Mouse (Mus musculus) midbrain, embryonic 16.5 days (tissue): ENCODE results near the gene Crnkl1. TPM values are rescaled to one million over a fixed set of nuclear protein-coding genes. Genes with fewer than 3 reads are reported as not detected.

Source experiments
- ATAC-seq: fragments of 200-750 bp; cut with Nextera tagmentation; 2 replicates; pipeline ENCODE4 v1.8.0; 2017; ENCODE audit warnings: moderate TSS enrichment
- H3K27ac ChIP-seq: fragments of 300-500 bp; sonication (generic); 2 replicates; pipeline ENCODE4 v1.5.1; 2014; ENCODE audit warnings: mild to moderate bottlenecking, low read length, mixed read lengths
- H3K27me3 ChIP-seq: fragments of 300-500 bp; sonication (generic); 2 replicates; pipeline ENCODE4 v1.6.1; 2014; ENCODE audit warnings: low read depth, low read length, mixed read lengths; ENCODE audit not compliant: control insufficient read depth, insufficient read depth
- H3K36me3 ChIP-seq: fragments of 300-500 bp; sonication (generic); 2 replicates; pipeline ENCODE4 v1.6.1; 2014; ENCODE audit warnings: mild to moderate bottlenecking, low read length, moderate library complexity, mixed read lengths; ENCODE audit not compliant: control insufficient read depth, insufficient read depth
- H3K4me1 ChIP-seq: fragments of 300-500 bp; sonication (generic); 2 replicates; pipeline ENCODE4 v1.6.1; 2014; ENCODE audit warnings: mild to moderate bottlenecking, low read length, mixed read lengths; ENCODE audit not compliant: control insufficient read depth, insufficient read depth
- H3K4me2 ChIP-seq: fragments of 300-500 bp; sonication (generic); 2 replicates; pipeline ENCODE4 v1.6.1; 2014; ENCODE audit warnings: mild to moderate bottlenecking, low read length, mixed read lengths
- H3K4me3 ChIP-seq: fragments of 300-500 bp; sonication (generic); 2 replicates; pipeline ENCODE4 v1.5.1; 2014; ENCODE audit warnings: low read depth, mild to moderate bottlenecking, low read length, moderate library complexity, mixed read lengths
- H3K9ac ChIP-seq: fragments of 300-500 bp; sonication (generic); 2 replicates; pipeline ENCODE4 v1.6.1; 2014; ENCODE audit warnings: low read depth, low read length, mixed read lengths
- H3K9me3 ChIP-seq: fragments of 300-500 bp; sonication (generic); replicated peaks from 2 replicates; pipeline ENCODE4 v1.6.1; 2014; ENCODE audit warnings: mild to moderate bottlenecking, low read length, mixed read lengths; ENCODE audit not compliant: control insufficient read depth, poor library complexity, severe bottlenecking
- WGBS: fragments of 180-500 bp; shearing (Covaris S2); extraction: QIAGEN DNeasy Blood & Tissue Kit; methylation state at CpG from one replicate; pipeline ENCODE4 v1.1.7; 2014; 5-methylcytosine and 5-hydroxymethylcytosine counted together
- polyA plus RNA-seq: library from polyadenylated mRNA; unstranded; fragments of >200 nt; fragmentation: Nextera tagmentation; extraction: Ambion mirVana; gene quantifications from 2 replicates; pipeline ENCODE4 v1.2.1, GENCODE M21; 2015

Gene Crnkl1
- 19.1 and 24.6 TPM in 2 replicates for polyA plus RNA-seq

GRCm38 (mm10) chr2:145934339-145935231, at the start of gene Crnkl1, which contains the start of gene Cfap61:
TSS of gene Crnkl1 (minus strand) at chr2:145935014.
TSS of gene Cfap61 (plus strand) at chr2:145934784.
- H3K27ac ChIP-seq = no peak within 1 kb of the TSS
- peak within 1 kb of the TSS; percentile 62 for H3K4me3 ChIP-seq
- WGBS = under 1% methylated on average over 61 of the region's 61 CpGs
- no peaks in the 10 kb centered on the region for H3K9me3 ChIP-seq
- H3K36me3 ChIP-seq = peaks cover 20% of the 10 kb centered on the region
- peaks cover 9% of the 10 kb centered on the region for H3K4me1 ChIP-seq
- H3K27me3 ChIP-seq = no peaks in the 10 kb centered on the region
- peak; percentile 98 for ATAC-seq
- H3K9ac ChIP-seq = peak within 1 kb of the TSS; percentile 72
- H3K4me2 ChIP-seq = peak within 1 kb of the TSS; percentile 97

GRCm38 (mm10) chr2:145982317-145983045, 47.7 kb upstream of the Crnkl1 start:
- Histone ChIP-seq H3K4me3 (no peak overlapping the region), H3K36me3 (no peaks in the 10 kb centered on the region), H3K9ac (no peak overlapping the region), H3K27me3 (no peaks in the 10 kb centered on the region), H3K4me1 (peaks cover 17% of the 10 kb centered on the region), H3K9me3 (no peaks in the 10 kb centered on the region), H3K4me2 (no peak overlapping the region), H3K27ac (no peak overlapping the region; the same call in 1 of the 2 replicates)
- 40% methylated on average over 9 of the region's 9 CpGs for WGBS
- peak; percentile 66; the same call in 1 of the 2 replicates for ATAC-seq

DNA sequence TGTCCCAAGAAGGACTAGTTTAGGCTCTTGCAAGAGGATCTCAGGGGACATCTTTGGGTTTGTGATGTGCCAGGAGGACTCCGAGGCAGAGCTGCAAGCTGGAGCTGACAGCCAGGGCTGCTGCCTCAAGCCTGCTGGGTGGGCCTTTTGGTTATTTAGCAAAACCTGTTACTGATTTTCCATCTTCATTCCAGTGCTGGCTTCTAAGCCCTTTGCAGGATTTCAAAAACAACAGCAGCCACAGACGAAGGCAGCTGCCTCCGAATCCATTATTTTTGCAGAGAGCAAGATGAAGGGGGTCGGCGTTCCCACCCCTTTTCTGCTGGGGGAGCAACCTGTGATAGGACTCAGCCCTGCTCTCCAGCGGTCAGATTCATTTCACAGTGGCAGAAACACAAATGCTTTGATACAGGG, 46.9 kb upstream of the Crnkl1 start:
- Histone ChIP-seq H3K9me3 (no peaks in the 10 kb centered on the region), H3K27ac (peak overlapping the region; percentile 44), H3K4me2 (no peak overlapping the region), H3K4me3 (no peak overlapping the region), H3K27me3 (no peaks in the 10 kb centered on the region), H3K9ac (no peak overlapping the region), H3K4me1 (peaks cover 17% of the 10 kb centered on the region), H3K36me3 (no peaks in the 10 kb centered on the region)
- peak; percentile 76 for ATAC-seq
- WGBS = 7% methylated on average over 6 of the region's 6 CpGs

GRCm38 (mm10) chr2:145980881-145981280, 46.1 kb upstream of the Crnkl1 start:
- H3K4me1 ChIP-seq = peaks cover 17% of the 10 kb centered on the region
- no peaks in the 10 kb centered on the region for H3K36me3 ChIP-seq
- H3K27me3 ChIP-seq = no peaks in the 10 kb centered on the region
- no peak overlapping the region for H3K27ac ChIP-seq
- no peak overlapping the region for H3K9ac ChIP-seq
- no peaks in the 10 kb centered on the region for H3K9me3 ChIP-seq
- ATAC-seq = peak; percentile 37; the same call in 1 of the 2 replicates
- H3K4me3 ChIP-seq = no peak overlapping the region
- no peak overlapping the region for H3K4me2 ChIP-seq
- 75% methylated on average over 9 of the region's 9 CpGs for WGBS

DNA sequence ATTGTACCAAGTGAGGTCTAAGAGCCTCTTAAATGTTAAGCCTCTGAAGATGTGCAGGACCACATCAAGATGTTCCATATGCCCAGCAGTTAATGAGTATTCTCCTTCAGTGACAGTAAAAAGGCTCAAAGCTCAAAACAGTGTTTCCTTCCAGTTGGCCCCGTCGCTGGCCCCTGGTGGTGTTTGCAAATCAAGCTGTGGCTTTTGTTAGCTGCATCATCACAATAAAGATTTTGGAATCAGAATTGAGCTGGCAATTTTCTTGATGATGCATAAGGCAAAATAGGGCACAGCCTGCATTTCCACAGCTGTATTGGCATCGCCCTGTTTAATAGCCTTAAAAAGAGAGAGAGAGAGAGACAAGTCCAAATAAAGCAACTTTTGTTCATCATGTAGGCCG, 44.8 kb upstream of the Crnkl1 start:
- H3K27ac ChIP-seq = no peak overlapping the region
- peaks cover 17% of the 10 kb centered on the region for H3K4me1 ChIP-seq
- H3K27me3 ChIP-seq = no peaks in the 10 kb centered on the region
- no peak overlapping the region for H3K9ac ChIP-seq
- H3K36me3 ChIP-seq = no peaks in the 10 kb centered on the region
- H3K9me3 ChIP-seq = no peaks in the 10 kb centered on the region
- H3K4me2 ChIP-seq = no peak overlapping the region
- WGBS = 22% methylated on average over 4 of the region's 4 CpGs
- no peak overlapping the region for H3K4me3 ChIP-seq
- ATAC-seq = no peak

DNA sequence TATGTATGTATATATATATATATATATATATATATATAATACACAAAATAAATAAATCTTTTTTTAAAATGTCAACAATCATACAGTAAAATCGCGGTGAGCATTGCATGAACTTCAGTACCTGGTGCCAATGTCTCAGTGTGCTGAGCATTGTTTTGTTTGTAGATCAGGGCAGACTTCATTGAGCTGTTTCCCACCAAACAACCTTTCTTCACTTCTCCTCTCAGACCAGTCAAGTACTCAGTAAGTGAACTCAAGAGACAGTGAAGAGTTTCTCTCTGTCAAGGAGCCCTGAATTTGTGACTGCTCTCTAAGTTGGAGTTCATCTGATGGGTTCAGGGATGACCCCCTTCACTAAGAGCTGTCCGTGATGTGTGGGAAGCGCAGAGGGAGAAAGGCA, 37.8 kb upstream of the Crnkl1 start:
- 86% methylated on average over 4 of the region's 4 CpGs for WGBS
- Histone ChIP-seq H3K4me3 (no peak overlapping the region), H3K9ac (no peak overlapping the region), H3K4me2 (no peak overlapping the region), H3K27ac (no peak overlapping the region), H3K4me1 (no peaks in the 10 kb centered on the region), H3K36me3 (no peaks in the 10 kb centered on the region), H3K27me3 (no peaks in the 10 kb centered on the region), H3K9me3 (no peaks in the 10 kb centered on the region)
- no peak for ATAC-seq

DNA sequence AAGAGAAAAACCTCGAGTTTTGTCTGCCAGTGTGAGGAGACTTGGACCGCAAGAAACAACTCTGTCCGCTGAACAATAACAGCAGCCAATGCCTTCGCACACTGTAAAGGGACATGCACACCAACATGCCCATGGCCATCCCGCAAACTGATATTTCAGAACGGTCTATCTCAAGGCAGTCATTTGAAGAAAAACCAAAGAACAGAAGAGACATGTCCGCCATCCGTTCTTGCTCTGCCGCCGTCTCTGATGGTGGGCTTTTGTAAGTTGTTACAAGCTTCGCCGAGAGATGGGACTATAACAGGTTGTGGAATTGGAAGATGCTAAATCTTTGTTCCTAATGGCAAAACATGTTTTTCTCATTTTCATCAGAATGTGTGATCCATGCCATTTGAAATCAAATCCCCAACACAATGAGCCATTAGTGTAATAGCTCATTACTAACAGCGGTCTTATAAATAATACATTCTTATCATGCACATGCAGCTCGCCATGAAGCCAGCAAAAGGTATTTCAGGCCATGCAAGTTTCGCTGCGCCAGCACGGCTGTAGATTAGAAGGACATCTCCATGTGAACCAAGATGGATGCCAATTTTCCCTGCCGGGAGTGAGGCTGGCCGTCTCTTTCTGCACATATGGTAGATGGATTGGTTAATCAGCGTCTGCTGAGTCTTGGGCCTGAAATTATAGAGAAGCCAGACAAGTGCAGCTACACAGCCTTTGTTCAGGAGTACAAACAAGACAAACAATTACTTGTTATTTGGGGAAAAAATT, 36.6 kb upstream of the Crnkl1 start:
- no peak for ATAC-seq
- H3K4me1 ChIP-seq = no peaks in the 10 kb centered on the region
- no peak overlapping the region for H3K9ac ChIP-seq
- no peaks in the 10 kb centered on the region for H3K9me3 ChIP-seq
- H3K4me2 ChIP-seq = no peak overlapping the region
- H3K36me3 ChIP-seq = no peaks in the 10 kb centered on the region
- 81% methylated on average over 20 of the region's 20 CpGs for WGBS
- H3K4me3 ChIP-seq = no peak overlapping the region
- no peaks in the 10 kb centered on the region for H3K27me3 ChIP-seq
- H3K27ac ChIP-seq = no peak overlapping the region

DNA sequence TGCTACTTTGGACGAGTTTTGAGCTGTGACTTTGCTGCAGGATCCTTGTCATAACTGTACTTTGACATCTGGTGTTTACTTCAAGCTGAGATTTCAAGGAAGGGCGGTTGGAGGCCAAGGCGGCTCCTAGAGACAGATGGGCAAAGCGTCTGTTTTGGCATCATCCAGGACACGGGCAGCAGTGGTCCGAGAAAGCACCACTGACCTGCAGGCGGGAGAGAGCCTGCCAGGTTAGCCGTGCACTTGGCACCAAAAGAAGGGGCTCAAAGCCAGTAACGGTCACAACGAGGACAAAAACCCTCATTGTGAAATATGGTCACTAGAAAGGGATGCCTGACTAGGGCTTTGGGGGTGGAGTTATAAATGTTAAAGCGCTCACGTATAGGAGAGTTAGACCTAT, 35.9 kb upstream of the Crnkl1 start:
- Histone ChIP-seq H3K9ac (no peak overlapping the region), H3K4me2 (no peak overlapping the region), H3K36me3 (no peaks in the 10 kb centered on the region), H3K4me3 (no peak overlapping the region), H3K4me1 (no peaks in the 10 kb centered on the region), H3K27me3 (no peaks in the 10 kb centered on the region), H3K27ac (no peak overlapping the region), H3K9me3 (no peaks in the 10 kb centered on the region)
- ATAC-seq = no peak
- whole genome bisulfite sequencing = 91% methylated on average over 12 of the region's 12 CpGs
